Mouse (Mus musculus): ENCODE results near the gene Lcn6. TPM values are rescaled to one million over a fixed set of nuclear protein-coding genes. Genes with fewer than 3 reads are reported as not detected.

The Lcn6 gene
- polyA plus RNA-seq, 1 experiment from 2014 or later, result not detected

Other genes with a start within 250 kb of the Lcn6 start
- gene Abca2, start 248.1 kb upstream of the Lcn6 start, polyA plus RNA-seq (2014; fragmentation: Nextera tagmentation; extraction: Ambion mirVana), result 3.8 and 4.3 TPM in 2 replicates
- gene Clic3, start 219.9 kb upstream of the Lcn6 start, polyA plus RNA-seq (2014; fragmentation: Nextera tagmentation; extraction: Ambion mirVana), result 3.8 and 4.6 TPM in 2 replicates
- gene Paxx, start 215.7 kb upstream of the Lcn6 start, polyA plus RNA-seq (2014; fragmentation: Nextera tagmentation; extraction: Ambion mirVana), result 31.0 and 32.6 TPM in 2 replicates
- gene Ptgds, start 206.7 kb upstream of the Lcn6 start, polyA plus RNA-seq (2014; fragmentation: Nextera tagmentation; extraction: Ambion mirVana), result 98.5 and 112 TPM in 2 replicates
- gene Lcn12, start 182.9 kb upstream of the Lcn6 start, polyA plus RNA-seq (2014; fragmentation: Nextera tagmentation; extraction: Ambion mirVana), result not detected in 2 replicates
- gene Fbxw5, start 176.0 kb upstream of the Lcn6 start, polyA plus RNA-seq (2014; fragmentation: Nextera tagmentation; extraction: Ambion mirVana), result 82.8 and 85.2 TPM in 2 replicates
- gene C8g, start 175.1 kb upstream of the Lcn6 start, polyA plus RNA-seq (2014; fragmentation: Nextera tagmentation; extraction: Ambion mirVana), result 2.9 and 4.9 TPM in 2 replicates
- gene Traf2, start 129.8 kb upstream of the Lcn6 start, polyA plus RNA-seq (2014; fragmentation: Nextera tagmentation; extraction: Ambion mirVana), result 19.1 and 19.8 TPM in 2 replicates
- 279 and 319 TPM in 2 replicates for gene Edf1, start 118.9 kb upstream of the Lcn6 start, polyA plus RNA-seq (2014; fragmentation: Nextera tagmentation; extraction: Ambion mirVana)
- 1.4 and 1.9 TPM in 2 replicates for gene Mamdc4, start 101.9 kb upstream of the Lcn6 start, polyA plus RNA-seq (2014; fragmentation: Nextera tagmentation; extraction: Ambion mirVana)
- 240 and 250 TPM in 2 replicates for gene Phpt1, start 101.6 kb upstream of the Lcn6 start, polyA plus RNA-seq (2014; fragmentation: Nextera tagmentation; extraction: Ambion mirVana)
- gene Ajm1, start 95.0 kb upstream of the Lcn6 start, polyA plus RNA-seq (2014; fragmentation: Nextera tagmentation; extraction: Ambion mirVana), result not detected in 2 replicates
- 41.9 and 42.1 TPM in 2 replicates for gene Rabl6, start 68.3 kb upstream of the Lcn6 start, polyA plus RNA-seq (2014; fragmentation: Nextera tagmentation; extraction: Ambion mirVana)
- 0.07 and 0.27 TPM in 2 replicates for gene Ccdc183, start 59.1 kb upstream of the Lcn6 start, polyA plus RNA-seq (2014; fragmentation: Nextera tagmentation; extraction: Ambion mirVana)
- 22.8 and 28.2 TPM in 2 replicates for gene Tmem141, start 54.8 kb upstream of the Lcn6 start, polyA plus RNA-seq (2014; fragmentation: Nextera tagmentation; extraction: Ambion mirVana)
- gene Fcna, start 48.8 kb upstream of the Lcn6 start, polyA plus RNA-seq (2014; fragmentation: Nextera tagmentation; extraction: Ambion mirVana), result 1.8 and 3.2 TPM in 2 replicates
- gene Lcn8, start 23.7 kb upstream of the Lcn6 start, polyA plus RNA-seq (2014; fragmentation: Nextera tagmentation; extraction: Ambion mirVana), result not detected in 2 replicates
- not detected in 2 replicates for gene Lcn5, start 18.8 kb upstream of the Lcn6 start, polyA plus RNA-seq (2014; fragmentation: Nextera tagmentation; extraction: Ambion mirVana)
- not detected in 2 replicates for gene Lcn10, start 5.9 kb downstream of the Lcn6 start, polyA plus RNA-seq (2014; fragmentation: Nextera tagmentation; extraction: Ambion mirVana)
- not detected in 2 replicates for gene Obp2a, start 23.3 kb downstream of the Lcn6 start, polyA plus RNA-seq (2014; fragmentation: Nextera tagmentation; extraction: Ambion mirVana)
- gene Bmyc, start 30.0 kb downstream of the Lcn6 start, polyA plus RNA-seq (2014; fragmentation: Nextera tagmentation; extraction: Ambion mirVana), result 36.7 and 44.1 TPM in 2 replicates
- not detected in 2 replicates for gene Obp2b, start 60.2 kb downstream of the Lcn6 start, polyA plus RNA-seq (2014; fragmentation: Nextera tagmentation; extraction: Ambion mirVana)
- gene Lcn3, start 88.8 kb downstream of the Lcn6 start, polyA plus RNA-seq (2014; fragmentation: Nextera tagmentation; extraction: Ambion mirVana), result not detected in 2 replicates
- not detected in 2 replicates for gene Lcn11, start 100.2 kb downstream of the Lcn6 start, polyA plus RNA-seq (2014; fragmentation: Nextera tagmentation; extraction: Ambion mirVana)
- not detected in 2 replicates for gene Gm13539, start 105.5 kb downstream of the Lcn6 start, polyA plus RNA-seq (2014; fragmentation: Nextera tagmentation; extraction: Ambion mirVana)
- gene Glt6d1, start 139.1 kb downstream of the Lcn6 start, polyA plus RNA-seq (2014; fragmentation: Nextera tagmentation; extraction: Ambion mirVana), result not detected in 2 replicates
- gene Lcn9, start 146.4 kb downstream of the Lcn6 start, polyA plus RNA-seq (2014; fragmentation: Nextera tagmentation; extraction: Ambion mirVana), result not detected in 2 replicates
- gene Sohlh1, start 170.5 kb downstream of the Lcn6 start, polyA plus RNA-seq (2014; fragmentation: Nextera tagmentation; extraction: Ambion mirVana), result not detected in 2 replicates
- gene Kcnt1, start 186.9 kb downstream of the Lcn6 start, polyA plus RNA-seq (2014; fragmentation: Nextera tagmentation; extraction: Ambion mirVana), result 0.23 TPM in 1 of 2 replicates, not detected in the other

Data from heart, embryonic 14.5 days (tissue).